Mouse (Mus musculus) heart, postnatal 0 days (tissue): ENCODE results near the gene Rad51d.

ENCODE experiments used
- CTCF ChIP-seq: IDR thresholded peaks from 2 replicates; pipeline ENCODE4 v1.5.1; 2016; ENCODE audit warnings: antibody characterized with exemption, control low read depth, low read depth
- EP300 ChIP-seq: IDR thresholded peaks from 2 replicates; pipeline ENCODE4 v1.6.1; 2016; ENCODE audit warnings: antibody characterized with exemption, low read depth

DNA sequence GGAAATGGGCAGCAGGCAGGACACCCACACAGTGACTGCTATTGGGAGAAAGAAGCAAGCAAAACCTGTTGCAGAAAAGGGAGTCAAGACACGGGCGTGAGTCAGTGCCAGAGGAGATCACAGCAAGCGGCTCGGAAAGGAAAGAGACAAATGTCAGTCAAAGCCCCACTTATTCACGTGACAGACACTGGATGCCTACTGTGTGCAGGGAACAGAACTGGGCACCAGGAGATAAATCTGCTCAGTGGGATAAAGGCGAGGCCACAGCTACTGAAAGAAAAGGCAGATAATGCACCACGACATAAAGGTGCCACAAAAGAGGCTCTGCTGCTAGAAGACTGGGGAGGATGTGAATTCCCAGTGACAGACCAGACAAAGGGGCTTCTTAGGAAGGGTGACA lies 52.6 kb downstream of the Rad51d start:
- TF ChIP-seq EP300 (no peak), CTCF (no peak)
